Mouse (Mus musculus) embryo, embryonic 10 days (tissue): ENCODE data around the gene Prc1.

ENCODE experiments used
- DNase-seq: peaks from one replicate; pipeline ENCODE4 v3.0.0-alpha.2; 2015; ENCODE audit warnings: low spot score

Prc1 gene

DNA sequence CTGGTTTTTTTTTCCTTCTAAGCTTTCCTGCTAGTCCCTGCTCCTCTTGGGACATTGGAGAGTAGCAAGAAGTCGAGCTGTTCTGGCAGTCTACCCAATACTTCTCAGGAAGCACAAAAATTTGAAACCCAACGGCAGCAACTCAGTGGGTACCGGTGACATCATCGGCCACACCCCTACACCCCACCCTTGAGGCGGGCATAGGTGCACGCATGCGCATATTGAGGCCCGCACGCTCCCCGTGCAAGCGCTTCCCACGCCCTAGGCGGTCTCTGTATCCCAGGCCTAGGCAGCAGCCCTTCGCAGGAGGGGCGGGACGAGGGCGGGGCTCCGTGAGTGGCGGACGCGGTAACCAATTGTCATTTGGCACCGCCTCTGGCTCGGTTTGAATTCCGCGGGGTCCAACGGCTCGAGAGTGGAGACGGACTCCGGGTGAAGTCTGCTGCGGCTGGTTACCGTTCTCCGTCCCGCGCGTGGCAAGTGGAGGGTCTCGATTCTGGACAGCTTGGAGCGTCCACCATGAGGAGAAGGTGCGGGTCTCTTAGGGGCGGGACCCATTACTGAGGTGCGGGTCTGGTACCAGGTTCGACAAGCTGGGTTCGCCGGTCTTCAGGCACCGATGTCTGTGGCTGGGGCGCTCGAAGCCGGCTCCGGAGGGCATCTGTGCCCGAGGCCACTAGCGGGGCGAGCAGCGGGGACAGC lies at the start of gene Prc1:
Prc1 (plus strand) TSS at position 389 of the 702 bp plus-strand sequence.
- peak; percentile 99 for DNase-seq

DNA sequence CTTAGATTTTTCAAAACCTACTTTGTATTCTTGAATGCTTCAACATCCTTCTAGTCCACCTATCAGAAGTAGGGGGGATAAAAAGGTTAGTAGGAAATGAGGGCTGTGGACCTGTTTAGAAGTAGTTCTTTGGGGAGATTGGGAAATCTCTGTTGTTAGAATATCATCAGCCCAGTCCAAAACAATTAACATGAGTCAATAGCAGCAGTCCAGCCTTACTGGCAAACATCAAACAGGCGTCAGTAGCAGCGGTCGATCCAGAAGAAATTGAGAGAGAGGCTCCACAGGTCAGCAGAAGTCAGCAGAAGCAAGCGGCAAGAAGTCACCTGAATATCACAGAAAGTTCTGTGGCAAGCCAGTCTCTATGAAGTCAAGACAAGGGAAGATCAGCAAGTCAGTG lies 49.4 kb upstream of the Prc1 start:
- DNase-seq: no peak

DNA sequence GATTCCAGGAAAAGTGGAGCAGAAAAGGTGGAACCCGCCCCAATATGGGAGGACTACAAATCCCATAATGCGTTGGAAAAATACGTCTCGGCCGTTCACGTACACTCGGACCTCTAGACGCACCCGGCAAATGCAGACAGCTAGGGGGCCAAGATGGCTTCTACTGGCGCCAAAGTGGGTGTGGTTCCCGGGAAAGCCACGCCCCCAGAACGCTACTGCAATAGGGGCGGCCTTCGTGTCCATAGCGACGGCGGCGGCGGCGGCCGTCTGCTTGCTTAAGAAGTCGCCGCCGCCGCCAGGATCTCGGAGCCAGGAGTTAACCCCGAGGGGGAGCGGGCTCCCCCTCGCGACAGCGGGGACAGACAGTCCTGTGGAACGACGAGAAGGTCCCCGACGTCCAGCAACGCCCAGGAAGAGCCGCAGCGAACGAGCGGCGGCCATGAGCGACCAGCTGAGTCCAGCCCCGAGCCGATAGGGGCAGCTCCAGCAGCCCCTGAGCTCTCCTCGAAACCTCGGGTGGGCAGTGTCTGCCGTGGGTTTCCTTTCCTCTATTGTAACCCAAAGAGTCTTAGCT lies 48.0 kb upstream of the Prc1 start, which contains the start of gene Ttll13:
Ttll13 (plus strand) TSS at position 229 of the 574 bp plus-strand sequence.
- peak; percentile 99 for DNase-seq

DNA sequence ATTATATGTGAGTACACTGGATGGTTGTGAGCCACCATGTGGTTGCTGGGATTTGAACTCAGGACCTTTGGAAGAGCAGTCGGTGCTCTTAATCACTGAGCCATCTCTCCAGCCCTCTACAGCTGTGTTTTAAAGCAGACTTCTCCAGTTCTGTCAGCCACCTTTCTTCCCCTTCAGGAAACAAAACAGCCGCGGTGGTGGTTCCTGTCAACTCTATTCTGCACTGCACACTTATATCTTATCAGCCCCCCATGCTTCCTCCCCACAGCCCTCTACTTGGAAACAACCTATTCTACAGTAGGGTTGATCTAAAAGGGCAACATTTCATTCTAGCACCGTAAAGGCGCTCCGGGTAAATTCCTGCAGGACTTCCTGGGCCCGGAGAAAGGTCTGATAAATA lies 47.4 kb upstream of the Prc1 start:
- DNase-seq: no peak

DNA sequence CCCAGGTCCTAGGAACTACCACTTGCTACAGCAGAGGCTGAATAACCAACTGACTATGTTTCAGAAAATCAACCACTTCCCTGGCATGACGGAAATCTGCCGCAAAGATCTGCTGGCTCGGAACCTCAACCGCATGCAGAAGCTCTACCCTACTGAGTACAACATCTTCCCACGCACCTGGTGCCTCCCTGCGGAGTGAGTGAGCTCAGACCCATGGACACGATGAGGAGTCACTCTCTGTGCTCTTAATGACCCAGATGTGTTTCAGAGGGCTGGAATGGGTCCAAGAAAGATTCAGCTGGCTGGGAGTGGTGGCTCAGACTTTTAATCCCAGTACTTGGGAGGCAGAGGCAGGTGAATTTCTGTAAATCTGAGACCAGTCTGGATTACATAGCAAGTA lies 41.8 kb upstream of the Prc1 start:
- no peak for DNase-seq

DNA sequence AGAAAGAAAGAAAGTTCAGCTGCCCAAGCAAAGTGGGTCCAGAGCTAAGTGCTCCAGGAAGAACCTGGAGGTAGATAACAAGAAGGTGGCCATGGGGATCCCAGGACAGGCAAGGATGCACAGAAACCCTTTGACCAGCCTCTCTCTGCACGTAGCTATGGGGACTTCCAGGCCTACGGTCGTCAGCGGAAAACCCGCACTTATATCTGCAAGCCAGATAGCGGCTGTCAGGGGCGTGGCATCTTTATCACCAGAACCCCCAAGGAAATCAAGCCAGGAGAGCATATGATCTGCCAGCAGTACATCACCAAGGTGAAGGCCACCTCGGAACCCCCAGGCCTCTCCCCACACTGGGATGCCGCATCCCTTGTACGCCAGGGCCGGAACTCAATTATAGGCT lies 41.4 kb upstream of the Prc1 start:
- DNase-seq: no peak

DNA sequence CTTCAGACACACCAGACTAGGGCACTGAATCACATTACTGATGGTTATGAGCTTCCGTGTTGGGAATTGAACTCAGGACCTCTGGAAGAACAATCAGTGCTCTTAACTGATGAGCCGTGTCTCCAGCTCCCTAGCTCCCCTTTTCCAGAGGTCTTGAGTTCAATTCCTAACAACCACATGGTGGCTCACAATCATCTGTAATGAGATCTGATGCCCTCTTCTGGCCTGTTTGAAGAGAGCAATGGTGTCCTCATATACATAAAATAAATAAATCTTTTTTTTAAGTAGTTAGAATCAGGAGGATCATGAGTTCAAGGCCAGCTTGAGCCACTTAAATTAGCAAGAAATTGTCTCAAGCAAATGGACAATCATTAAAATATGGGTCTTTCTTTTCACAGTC lies 38.3 kb upstream of the Prc1 start:
- DNase-seq: no peak

DNA sequence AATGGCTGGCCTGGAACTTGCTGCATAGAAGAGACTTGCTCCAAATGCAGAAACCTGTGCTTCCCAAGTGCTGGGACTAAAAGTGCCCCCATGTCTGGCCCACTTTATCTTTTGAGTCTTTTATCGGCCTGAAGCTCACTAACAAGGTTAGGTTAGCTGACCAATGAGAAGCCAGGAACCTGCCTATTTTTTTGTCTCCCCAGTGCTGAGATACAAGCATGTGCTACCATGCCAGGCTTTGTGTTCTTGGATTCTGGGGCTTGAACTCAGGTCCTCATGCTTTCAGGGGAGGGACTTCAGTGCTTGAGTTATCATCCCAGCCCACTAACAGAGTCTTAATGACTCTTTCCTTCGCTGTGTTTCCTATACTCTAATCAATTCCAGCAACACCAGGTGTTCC lies 36.5 kb upstream of the Prc1 start:
- DNase-seq: no peak

DNA sequence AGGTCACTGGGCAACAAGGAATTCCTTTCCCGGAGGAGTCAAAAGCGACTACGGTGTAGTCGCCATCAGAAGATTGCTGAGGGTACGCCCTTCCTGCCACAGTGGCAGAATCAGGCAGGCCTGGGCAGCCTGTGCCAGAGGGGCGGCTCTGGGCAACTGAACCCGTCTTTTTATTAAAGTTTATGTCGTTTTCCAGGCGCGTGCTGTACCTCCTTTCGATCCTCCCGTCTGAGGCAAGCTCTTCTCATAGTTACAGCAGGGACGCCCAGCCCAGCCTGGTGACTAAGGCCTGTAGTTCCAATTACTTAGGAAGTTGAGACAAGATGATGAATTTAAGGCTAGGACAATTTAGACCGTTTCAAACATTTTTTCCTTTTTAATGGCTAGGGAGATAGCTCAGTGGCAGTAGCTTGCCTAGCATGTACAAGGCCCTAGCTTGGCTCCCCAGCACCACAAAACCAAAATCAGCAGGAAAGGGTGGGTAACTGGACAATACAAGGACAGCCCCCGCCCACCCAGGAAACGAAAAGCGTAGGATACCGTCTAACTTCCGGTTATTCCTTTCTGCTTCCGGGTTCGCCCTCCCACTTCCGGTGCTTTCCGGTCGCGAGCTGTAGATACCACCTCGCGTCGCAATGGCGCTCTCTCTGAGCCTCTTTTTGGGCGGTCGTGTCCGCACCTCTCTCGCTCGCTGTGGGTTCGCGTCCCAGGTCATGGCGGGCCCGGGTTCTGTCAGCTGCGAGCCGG lies 33.5 kb upstream of the Prc1 start, which contains the start of gene Ngrn:
Ngrn (plus strand) TSS at position 591 of the 747 bp plus-strand sequence.
- peak; percentile 94 for DNase-seq

DNA sequence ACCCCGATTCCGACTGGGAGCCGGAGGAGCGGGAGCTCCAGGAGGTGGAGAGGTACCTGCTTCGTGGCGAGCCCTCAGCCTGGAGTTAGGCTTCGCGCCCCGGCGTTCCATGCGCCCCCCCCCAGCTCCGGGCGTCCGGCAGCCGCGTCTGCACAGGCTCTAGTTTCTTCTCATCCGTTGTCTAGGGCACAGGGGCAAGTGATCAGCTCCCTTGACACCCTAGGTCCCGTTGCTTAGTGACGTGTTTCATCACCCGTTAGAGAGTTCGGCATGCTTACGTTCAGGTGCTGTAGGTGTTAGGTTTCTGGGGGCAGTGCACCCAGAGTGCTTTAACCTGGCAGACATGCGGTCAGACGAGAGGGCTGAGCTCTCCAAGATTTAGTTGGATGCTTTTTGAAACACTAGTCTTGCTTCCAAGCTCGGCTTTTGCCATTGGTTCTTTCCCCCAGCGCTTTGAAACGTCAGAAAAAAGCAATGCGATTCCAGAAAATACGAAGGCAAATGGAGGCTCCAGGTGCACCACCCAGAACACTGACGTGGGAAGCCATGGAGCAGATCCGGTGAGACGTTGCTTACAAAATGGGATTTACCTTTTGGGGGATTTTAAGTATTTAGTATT lies 32.8 kb upstream of the Prc1 start:
- peak; percentile 26 for DNase-seq

DNA sequence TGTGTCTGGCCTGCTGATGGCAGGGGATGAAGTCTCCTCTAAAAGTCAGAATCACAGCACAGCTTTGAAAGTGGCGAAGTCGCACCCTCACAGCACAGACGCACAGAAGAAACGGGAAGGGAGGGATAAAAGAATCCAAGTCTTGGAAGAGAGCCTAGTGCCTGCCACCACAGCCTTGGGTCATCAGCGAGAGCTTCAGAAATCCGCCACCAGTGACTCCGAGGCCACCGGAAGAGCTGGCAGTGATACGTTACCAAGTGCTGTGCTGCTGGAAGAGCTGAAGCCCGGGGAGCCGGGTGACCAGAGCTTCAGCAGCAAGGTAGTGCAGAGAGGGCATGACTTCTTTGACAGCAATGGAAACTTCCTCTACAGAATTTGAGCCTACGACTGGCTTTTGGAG lies 29.6 kb upstream of the Prc1 start:
- DNase-seq: no peak

DNA sequence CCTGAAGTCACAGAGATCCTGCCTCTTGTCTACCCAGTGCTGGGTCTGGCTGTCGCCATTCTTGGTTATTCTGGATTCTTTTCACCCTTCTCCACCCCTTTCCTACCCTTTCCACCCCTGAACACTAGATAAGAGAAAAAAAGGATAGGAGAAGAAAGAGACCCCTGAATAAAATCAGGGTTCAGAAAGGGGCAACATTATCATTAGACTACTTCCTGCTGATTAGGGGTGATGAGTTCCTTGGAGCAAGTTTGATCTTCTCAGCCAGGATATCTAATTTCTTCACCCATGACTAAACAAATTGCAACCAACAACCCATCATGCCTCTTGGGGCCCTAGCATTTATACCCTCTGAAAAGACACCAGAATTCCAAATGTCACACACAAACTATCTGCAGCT lies 26.5 kb upstream of the Prc1 start:
- no peak for DNase-seq

DNA sequence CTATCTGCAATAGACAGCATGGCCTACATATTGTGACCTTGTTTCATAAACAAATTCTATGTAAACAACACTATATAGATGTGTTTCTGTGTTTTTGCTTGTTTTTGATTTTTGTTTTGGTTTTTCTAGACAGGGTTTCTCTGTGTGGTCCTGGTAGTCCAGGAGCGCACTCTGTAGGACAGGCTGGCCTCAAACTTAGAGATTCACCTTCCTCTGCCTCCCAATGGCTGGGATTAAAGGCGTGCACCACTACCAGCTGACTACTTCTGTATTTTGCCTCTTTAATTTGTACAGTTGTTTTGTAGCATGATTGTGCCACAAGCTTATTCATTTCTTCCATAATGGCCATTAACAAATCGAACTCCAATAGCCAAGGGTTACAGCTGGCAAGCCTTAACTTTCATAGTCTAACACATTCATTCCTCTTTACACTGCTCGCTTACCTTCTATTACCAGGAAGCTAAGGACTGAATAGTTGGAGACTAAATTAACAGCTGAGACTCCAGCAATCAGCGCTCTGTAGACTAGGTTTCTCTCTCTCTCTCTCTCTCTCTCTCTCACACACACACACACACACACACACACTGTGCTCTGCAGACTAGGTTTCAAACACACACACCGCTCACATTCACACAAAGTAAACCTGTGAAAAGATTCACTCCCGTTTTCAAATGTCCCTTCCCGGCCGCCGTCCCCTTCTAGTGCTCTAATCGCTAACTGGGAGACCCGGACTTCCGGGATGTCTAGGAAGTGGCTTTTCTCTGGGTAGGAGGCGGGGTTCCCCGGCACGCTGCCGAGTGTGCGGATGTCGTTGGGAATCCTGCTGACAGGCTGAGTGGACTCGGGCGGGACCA lies 25.1 kb upstream of the Prc1 start, which contains the start of gene Vps33b:
Vps33b (plus strand) TSS at position 753 of the 854 bp plus-strand sequence.
- DNase-seq: peak; percentile 97

DNA sequence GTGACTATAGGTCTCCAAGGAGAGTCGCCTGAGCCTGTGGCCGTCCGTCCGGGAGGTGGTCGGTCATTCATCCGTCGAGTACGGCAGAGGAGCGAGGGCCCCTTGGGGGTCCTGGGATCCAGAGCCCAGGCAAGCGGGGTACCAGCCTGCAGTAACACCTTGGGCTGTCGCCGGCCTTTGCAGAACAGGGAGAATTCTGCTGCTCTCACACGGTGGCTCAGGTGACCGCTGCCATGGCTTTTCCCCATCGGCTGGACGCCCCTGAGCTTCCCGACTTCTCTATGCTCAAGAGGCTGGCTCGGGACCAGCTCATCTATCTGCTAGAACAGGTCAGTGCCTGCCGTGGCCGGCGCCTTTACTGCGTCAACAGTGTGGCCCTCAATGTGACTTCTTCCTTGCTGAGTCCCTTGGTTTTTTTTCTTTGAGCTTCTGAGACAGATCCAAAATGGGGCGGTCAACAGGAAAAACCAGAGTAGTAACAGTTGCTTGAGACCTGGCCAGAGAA lies 24.4 kb upstream of the Prc1 start:
- DNase-seq: peak; percentile 12

DNA sequence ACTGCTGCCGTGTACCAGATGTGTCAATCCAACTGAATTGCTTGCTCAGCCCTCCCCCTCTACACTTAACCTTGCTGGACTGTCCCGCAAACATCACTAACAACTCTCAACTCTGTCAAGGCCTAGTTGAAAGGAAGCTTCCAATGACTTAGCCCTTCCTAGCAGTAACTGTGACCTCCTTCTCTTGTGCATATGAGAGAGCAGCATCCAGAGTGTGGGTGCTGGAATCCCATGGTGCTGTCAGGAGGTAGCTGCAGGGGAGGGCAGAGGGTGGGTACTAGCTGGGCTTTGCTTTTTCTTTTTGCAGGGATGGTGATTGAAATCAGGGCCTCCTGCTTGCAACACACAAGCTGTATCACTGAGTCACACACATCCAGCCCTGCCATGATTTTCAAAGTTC lies 20.8 kb upstream of the Prc1 start:
- no peak for DNase-seq

DNA sequence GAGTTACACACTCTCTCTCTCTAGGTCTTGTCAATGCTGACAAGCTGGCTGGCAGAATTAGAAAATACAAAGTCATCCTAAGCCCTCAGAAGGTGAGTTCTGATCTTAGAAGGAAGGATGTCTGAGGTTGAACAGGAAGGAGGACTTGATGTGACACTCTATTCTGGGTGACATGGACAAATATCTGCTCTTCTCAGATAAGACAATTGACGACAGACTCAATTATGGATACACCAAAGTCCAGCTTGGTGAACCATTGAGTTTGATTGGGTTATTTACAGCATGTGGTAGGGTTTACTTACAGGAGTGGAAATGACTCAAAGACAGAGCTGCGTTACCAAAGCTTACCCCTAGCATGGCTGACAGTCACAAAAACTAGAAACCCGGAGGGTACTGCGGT lies 17.9 kb upstream of the Prc1 start:
- DNase-seq: no peak

DNA sequence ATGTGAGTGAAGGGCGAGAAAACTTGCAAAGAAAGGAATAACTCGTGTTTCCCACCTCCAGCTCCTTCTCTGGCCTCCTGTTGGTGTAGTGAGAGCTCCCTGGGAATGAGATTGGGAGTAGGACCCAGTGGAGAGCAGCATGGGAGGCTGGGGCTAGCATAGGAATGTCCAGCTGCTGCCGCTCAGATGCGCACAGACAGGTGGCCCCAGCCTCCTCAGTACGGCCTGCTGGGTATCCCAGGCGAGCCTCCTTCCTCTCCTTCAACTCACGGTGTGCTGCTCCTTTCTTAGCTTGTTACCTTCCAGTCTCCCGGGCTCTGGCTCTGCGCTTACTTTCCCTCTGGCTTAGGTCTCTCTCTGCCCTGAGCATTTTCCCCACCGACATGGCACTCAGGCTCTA lies 14.2 kb upstream of the Prc1 start:
- no peak for DNase-seq

DNA sequence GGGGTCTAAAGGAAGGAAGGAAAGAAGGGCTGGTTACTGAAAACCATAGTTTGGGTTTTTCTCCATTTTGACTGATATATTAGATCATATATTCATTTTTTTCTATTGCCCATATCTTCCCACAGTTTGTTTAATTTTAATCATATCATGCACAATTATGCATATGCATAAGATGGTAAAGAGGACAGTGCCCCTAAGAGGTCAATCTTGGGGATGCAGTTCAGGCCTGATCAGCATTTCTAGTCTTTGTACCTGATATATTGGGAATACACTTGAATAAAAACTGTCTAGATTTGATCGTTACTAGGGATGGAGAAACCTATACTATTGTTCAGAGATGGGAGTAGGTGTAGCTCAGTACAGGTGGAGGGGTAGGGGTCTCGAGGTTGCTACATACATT lies 13.3 kb upstream of the Prc1 start:
- DNase-seq: no peak

DNA sequence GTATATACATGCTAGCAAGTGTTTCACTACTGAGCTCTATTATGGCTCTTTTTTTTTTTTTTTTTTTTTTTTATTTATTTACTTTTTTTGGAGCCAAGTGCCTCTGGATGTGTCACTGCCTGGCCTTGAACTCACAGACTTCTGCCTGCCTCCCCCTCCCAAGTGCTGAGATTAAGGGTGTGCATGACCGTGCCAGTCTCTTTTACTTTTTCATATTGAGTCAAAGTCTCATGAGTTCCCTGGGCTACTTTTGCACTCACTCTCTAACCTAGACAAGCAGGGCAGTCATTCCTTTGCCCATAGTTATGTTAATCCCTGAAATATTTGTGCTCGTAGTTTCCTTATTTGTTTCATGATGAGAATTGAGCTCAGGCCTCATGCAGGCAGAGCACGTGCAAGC lies 12.6 kb upstream of the Prc1 start:
- no peak for DNase-seq

DNA sequence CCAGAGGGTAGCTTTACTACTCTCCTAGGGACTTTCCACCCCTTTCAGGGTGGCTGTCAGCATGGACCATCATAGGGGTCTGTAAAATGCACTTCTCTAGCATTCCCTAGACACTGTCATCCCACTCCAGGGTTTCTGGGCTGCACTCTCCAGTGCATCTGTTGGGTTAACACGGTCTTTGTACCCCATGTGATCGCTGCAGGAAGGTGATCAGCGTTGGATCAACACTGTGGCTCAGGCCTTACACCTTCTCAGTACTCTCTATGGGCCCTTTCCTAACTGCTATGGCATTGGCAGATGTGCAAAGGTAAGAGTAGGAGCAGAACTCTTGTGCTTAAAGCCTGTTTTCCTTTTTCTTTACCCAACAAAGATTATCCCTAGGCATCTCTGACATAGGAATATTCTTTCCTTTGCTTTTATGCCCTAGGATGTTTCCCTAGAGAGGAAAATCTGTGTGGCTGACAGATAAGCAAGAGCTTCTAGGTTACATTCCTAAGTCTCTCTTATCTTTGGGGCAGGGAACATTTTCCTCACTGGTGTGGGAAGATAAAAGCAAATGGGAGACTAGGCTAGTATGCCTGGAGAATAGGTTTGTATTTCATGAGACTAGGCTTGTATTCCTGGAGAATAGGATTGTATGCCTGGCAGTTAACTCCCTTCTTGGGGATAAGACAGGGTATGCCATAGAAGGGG lies 10.9 kb upstream of the Prc1 start:
- DNase-seq: no peak

DNA sequence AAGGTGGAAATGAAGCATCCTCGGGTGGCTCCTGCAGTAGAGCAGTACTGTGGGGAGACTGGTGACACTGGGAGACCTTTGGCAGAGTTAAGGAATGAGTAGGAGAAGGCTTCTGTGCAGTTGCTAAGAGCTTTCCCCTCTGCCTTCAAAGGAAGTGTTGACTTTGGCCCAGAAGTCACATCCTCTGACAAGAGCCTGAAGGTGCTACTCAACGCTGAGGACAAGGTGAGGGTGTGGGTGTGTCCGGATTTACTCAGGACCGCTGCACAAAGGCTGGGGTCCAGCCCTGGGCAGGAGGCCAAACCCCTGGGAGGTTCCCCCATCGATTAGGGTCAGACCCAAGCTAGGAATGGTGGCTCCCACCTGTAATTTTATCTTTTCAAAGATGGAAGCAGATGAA lies 9.9 kb upstream of the Prc1 start:
- no peak for DNase-seq
